Mouse (Mus musculus): ENCODE data around the gene 2310034G01Rik.
A peak's percentile ranks its signal among the peaks of the same experiment; 100 is the strongest.

Gene 2310034G01Rik

DNA sequence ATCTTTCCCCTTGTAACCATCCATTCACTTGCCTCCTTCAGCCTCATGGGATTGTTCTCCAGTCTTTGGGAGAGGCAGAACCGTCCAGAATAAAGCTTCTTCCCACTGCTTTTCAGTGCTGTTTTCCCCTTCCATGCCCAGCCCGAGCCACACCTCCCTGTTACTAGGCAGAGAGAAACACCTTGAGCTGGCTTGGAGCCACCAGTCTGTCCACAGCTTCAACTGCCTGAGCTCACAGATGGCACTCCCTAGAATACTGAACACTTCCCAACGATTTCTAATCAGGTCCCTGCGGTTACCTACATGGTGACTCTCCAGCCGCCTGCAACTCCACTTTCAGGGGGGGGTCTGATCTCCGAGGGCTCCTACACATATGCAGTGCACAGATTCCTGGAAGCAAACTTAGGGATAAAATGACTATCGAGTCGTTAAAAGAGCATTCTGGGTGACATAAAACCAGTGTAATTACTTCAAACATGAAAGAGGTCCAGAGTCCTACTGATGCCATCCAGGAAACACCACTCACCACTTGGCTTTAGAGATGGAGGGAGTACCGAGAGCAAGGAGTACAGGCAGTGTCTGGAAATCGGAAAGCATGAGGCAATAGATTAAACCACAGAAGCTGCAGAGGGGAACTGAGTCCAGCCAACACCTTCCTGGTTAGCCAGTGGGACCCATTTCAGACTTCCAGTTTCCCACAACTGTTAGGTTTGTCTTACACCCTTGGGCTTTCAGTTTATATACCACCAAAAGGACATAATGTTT lies at the start of gene 2310034G01Rik:
2310034G01Rik (minus strand) TSS at position 135 of the 765 bp plus-strand sequence.
- no peak for DNase-seq (ENCODE audit: low read depth in 2 of 2, low spot score in 2 of 2)

DNA sequence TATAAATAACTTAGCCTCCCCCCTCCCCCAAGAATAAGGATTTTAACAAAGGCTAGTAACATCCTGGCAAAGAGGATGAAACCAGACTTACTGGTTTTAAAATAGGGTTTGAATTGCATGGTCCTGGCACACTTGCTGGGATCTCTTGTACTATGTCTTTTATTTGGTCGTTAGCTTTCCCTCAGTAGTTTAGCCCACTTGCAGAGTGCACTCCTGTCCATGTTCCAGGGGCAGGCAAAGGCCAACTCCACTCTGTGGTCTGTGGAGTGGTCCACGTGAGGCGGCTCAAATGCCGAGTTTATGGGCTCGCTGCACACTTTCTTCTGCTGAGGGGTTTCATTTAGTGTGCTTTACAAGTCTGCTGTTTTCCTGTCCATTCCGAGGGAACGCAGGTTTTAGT lies 49.8 kb upstream of the 2310034G01Rik start:
- DNase-seq (ENCODE audit: low read depth in 2 of 2, low spot score in 2 of 2): no peak

DNA sequence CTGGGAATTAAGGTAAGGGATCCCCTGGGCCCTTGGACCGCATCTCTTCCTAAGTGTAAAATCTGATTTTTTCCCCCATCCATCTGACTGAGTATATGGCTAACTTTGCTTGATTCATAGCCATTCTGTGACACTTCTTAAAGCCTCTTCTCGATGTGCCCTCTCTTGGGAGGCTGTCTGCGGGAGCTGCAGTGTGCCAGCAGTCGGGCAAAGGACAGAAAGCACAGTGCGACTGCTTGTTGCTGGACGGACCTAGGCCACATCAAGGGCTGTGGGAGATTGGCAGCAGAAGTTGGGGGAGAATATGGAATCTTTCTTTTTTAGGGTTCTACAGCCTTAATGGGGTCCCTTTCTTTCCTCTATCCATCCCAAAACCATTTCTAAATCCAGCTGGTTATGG lies 49.3 kb upstream of the 2310034G01Rik start:
- DNase-seq (ENCODE audit: low read depth in 2 of 2, low spot score in 2 of 2): no peak

DNA sequence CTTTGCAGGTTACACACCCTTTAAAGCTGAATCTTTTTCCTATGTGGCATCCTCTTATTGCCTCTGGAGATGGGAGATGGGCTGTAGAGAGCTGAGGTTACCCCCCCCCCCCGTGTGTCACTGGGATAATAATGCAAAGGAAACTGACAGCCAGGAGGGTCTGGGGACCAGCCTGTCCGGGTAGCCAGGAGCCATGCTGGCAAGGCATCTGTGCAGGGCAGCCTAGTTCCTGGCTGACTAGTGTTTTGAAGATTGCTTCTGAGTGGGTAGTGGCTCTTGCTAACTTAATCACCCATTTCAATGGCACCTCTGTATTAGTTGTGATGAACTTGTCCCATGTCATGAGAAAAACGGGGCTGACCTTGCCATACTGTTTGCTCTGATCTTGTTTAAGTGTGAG lies 48.3 kb upstream of the 2310034G01Rik start:
- no peak for DNase-seq (ENCODE audit: low read depth in 2 of 2, low spot score in 2 of 2)

DNA sequence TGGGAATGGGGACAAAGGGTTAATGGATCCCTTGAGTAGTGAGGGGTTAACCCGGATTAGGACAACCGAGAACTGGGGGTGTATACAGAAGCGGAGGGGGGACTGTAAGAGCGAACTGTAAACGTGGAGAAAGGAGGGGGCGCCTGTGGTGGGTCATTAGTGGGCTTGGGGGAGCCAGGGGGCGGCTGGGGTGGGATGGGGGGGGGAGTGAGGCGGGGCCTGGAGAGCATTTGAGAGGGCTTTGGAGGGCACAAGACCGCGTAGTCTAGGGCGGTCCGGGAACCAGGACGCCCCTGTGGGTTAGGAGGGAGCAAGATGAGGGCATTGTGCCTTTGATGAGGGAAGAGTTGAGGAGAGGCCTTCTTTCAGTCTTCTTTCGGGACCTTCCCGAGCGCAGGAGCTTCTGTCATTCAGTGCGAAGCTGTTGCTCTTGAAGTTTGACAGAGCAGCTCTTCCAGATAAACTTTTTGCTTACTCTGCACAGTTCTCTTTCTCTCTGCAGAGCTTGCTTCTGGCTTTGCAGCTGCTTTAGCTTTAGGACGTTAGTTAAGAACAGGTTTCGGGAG lies 47.4 kb upstream of the 2310034G01Rik start:
- peak in 1 of 2 experiments; percentile 11 for DNase-seq (ENCODE audit: low read depth in 2 of 2, low spot score in 2 of 2)

DNA sequence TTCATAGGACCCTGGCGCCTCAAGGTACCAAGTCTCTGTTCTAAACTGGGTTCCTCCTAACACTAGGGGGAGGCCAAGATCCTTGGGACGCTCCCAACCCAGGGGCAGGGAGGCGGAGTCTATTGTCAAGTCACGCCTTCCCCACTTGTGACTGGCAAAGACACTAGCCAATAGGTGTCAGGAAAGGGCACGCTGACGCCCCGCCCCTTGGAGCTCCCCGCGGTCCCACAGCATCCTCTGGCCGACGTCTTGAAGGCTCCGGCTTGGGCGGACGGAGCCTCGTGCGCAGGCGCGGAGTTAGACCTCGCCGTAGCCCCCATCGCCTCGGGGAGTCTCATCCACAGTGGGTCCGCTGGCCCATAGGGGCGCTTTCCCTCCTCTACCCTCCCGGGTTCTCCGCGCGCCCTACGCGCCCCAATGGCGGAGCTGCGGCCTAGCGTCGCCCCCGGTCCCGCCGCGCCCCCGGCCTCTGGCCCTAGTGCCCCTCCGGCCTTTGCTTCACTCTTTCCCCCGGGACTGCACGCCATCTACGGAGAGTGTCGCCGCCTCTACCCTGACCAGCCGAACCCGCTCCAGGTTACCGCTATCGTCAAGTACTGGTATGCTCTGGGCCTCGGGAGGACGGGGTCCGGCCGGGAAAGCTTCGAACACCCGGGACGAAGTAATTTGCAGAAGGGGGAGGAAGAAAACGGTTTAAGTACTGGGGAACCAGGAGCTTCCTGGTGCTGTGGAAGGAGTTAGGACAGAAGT lies 46.8 kb upstream of the 2310034G01Rik start, which contains the start of gene Sufu:
Sufu (plus strand) TSS at position 211 of the 750 bp plus-strand sequence.
- DNase-seq (ENCODE audit: low read depth in 2 of 2, low spot score in 2 of 2): peak; percentile 95 to 98

DNA sequence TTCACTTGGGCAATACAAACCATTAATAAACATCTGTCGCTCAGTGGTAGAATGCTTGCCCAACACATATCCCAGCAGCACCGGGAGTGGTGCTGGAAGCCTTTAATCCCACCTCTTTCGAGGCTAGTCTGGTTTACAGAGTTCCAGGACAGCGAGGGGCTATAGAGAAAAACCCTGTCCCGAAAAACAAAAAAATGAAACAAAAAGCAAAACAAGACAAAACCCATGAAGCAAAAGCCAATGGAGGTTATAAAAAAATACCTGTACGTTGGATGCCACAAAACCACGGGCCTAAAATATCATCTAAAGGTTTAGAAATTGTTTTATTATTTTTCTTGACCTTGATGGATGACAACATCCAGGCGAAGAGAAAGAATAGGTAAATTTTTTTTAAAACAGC lies 46.0 kb upstream of the 2310034G01Rik start:
- no peak for DNase-seq (ENCODE audit: low read depth in 2 of 2, low spot score in 2 of 2)

DNA sequence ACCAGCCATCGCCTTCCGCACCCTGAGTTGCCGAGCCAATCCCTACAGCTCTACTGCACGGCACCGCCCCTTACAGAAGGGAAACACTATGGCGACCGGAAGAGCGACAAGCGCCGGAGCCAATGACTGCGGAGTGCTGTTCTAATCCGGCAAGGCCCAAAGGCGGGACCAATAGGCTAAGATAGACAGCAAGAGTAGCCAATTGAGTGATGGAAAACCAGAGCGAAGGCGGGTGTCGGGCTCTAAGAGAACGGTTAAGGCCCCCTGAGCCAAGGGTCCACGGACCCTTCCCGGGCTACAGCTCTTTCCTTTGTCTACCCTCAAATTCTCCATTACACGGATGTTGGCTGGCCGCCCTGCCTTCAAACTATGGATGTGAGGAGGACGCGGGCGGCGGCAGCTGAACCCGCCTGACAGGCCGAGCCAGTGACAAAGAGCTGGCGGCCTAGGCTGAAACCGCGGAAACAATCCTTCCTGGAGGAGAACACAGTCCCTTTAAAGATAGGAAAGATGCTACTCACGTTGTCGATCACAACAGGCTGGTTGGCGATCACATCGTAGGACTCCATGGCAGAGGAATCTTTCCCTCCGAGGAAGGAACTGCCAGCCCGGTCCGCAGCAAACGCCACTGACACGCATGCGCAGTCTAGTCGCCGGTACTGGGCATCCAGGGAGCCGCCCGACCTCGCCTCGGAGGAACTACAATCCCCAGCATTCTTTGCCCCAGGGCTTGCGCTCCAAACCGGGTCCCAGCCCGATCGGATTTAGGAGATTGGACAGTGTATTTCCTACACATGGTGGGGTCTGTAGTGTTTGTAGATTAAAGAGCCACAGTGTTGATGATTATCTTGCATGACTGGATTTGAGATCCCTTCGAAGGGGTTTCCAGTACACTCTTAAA lies 45.3 kb upstream of the 2310034G01Rik start, which contains the start of gene Actr1a:
Actr1a (minus strand) TSS at position 640 of the 901 bp plus-strand sequence.
- peak; percentile 94 to 97 for DNase-seq (ENCODE audit: low read depth in 2 of 2, low spot score in 2 of 2)

DNA sequence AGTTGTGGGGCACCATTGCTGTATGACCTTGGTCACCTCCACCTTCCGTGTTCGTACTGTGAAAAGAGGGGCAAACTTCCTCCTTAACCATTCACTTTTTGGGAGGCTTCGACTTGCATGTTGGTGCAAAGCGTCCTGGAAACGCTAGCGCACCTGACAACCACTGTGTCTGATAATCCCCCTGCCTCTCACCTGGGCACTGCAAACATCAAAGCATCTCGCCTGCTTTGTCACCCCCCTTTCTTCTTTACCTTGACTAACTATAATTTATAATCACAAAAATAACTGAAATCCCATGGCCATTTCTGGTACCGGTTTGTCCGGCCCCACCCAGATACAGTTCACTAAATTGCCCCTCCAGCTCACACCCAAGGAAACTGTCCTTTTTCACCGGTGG lies 44.6 kb upstream of the 2310034G01Rik start:
- no peak for DNase-seq (ENCODE audit: low read depth in 2 of 2, low spot score in 2 of 2)

DNA sequence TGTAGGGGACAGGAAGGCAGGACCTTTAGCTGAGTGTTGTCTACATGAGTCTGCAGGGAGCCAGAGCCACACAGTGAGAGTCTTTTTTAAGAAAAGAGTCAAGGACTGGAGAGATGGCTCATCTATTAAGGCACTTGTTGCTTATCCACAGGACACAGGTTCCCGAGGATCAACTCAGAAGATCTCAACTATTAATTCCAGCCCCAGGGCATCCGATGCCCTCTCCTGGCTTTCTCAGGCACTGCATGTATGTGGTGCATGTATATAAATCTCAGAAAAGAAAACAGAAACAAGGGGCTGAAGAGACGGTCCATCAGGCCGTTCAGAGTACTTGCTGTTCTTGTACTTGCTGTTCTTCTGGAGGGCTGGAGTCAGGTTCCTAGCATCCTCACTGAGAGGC lies 41.9 kb upstream of the 2310034G01Rik start:
- DNase-seq (ENCODE audit: low read depth in 2 of 2, low spot score in 2 of 2): peak in 1 of 2 experiments; percentile 45

DNA sequence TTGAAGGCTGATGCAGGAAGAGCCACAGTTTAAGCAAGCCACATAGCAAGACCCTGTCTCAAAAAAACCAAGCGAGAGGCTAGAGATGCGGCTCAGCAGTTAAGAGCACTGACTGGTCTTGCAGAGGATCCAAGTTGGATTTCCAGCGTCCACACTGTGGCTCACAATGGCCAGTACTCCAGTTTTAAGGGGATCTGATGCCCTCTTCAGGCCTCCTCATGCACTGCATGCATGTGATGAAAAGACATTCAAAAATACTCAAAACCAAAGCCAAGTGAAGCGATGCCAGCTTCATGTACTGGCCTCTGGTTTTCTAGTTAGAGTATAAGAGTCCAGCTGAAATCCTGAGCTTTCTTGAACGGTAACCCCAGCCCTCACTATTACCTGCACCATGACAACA lies 39.8 kb upstream of the 2310034G01Rik start:
- DNase-seq (ENCODE audit: low read depth in 2 of 2, low spot score in 2 of 2): no peak

DNA sequence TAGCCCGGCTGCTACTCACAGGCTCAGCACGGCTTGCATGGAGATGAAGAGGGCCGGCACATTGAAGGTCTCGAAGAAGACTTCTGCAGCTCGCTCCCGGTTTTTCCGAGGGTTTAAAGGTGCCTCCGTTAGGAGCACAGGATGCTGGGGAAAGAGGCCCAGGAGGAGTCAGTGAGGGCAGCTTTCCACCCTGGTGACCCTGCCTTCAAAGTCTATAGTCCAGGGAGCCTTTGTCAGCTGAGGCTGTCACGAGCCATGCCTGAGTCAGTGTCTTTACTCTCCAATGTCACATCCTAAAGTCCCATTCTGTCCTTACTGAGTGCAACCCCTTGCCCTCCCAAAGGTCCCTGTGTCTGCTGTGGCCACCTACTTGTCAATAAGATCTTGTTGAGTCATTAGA lies 32.2 kb upstream of the 2310034G01Rik start:
- DNase-seq (ENCODE audit: low read depth in 2 of 2, low spot score in 2 of 2): no peak

DNA sequence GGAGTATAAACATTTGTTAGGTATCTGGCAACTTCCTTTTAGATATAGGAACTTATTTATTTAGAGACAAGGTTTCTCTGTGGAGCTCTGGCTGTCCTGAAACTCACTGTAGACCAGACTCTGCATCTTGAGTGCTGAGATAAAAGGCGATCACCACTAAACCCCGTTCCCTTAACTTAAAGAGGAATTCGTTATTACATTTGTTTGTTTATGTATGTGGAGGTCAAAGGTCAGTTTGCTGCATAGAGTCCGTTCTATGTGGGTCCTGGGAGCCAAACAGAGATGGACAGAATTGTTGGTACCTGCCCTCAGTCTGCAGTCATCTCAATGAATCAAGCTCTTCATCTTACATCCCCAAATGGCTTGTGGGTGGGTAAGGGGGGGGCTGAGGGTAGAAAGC lies 25.8 kb upstream of the 2310034G01Rik start:
- DNase-seq (ENCODE audit: low read depth in 2 of 2, low spot score in 2 of 2): no peak

DNA sequence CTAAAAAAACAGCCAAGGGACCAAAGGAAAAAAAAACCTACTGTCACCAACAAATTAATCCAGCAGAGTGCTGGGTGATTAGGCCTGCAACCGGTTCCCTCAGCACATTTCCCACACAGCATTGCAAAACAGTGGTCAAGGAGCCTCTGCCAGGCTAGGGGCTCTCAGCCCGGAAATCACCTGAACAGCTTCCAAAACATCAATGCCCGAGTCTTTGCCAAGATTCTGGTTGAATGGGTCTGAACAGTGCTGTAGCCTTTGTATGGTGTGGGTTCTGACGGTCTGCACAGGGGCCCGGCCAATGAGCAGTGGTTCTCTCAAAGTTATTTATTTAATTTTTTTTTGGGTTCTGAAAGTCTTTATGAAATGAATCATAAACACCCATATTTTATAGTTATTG lies 25.4 kb upstream of the 2310034G01Rik start:
- no peak for DNase-seq (ENCODE audit: low read depth in 2 of 2, low spot score in 2 of 2)

DNA sequence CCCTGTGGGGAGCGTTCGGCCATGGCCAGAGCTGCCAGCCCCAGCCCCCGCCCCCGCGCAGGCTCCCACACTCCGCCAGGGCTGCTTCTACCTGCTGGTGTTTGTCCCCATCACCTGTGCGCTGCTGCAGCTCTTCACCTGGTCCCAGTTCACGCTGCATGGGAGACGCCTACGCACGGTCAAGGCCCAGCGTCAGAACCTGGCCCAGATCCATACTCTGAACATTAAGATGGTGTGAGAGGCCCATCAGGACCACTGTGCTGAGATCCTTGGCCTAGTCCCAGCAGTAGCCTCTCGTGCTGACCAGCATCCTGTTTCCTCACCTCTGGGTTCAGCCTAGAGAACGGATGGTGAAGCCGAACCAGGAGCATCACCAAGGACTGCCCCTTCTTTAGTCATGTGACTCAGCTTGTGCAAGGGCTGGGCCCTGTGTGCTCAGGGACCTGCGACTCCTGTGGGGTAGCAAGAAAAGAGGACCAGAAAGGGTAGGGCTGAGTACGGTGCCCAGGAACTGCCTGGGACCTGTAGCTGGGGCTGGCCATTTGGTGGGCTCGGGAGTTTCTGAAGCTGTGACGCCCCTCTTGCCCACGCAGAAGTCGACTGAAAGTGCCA lies 24.5 kb upstream of the 2310034G01Rik start:
- no peak for DNase-seq (ENCODE audit: low read depth in 2 of 2, low spot score in 2 of 2)

DNA sequence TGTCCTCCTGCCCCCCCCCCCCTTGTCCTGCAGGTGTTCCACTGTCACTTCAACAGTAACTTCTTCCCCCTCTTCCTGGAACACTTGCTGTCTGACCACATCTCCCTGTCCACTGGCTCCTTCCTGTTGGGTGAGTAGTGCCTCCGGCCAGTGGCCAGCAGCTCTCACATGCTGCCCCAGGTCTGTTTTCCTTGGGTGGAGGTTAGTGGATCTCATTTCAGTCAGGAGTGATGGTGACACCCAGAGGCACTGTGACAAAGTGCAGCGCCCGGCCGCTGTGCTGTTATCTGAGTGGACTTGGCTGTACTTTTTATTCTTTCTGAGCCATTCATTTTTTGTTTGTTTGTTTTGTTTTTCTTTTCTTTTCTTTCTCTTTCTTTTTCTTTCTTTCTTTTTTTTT lies 19.1 kb upstream of the 2310034G01Rik start:
- no peak for DNase-seq (ENCODE audit: low read depth in 2 of 2, low spot score in 2 of 2)

DNA sequence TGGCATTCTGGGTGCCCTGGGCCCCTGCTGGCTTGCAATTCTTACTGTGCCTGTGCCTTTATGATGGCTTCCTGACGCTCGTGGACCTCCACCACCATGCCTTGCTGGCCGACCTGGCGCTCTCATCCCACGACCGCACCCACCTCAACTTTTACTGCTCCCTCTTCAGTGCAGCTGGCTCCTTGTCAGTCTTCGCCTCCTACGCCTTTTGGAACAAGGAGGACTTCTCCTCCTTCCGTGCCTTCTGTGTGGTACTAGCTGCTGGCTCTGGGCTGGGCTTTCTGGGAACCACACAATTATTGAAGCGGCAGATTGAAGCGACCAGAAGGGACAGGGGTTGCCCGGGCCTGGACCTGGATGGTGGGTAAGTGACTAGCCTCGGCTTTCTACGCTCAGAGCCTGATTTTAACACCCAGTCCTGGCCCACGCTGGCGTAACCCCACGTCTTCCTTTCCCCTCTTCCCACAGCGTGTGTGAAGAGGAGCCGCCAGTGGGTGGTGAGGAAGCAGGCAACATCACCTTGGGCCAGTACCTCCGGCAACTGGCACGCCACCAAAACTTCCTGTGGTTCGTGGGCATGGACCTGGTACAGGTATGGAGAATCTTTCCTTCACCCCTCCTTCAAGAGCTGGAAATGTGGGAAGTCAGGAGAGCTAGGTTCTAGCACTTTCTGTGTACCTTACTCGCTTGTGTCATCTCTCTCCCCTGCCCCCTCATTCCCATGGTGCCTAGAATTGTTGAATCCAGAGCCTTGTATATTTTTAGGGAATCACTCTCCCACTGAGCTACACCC lies 17.9 kb upstream of the 2310034G01Rik start:
- DNase-seq (ENCODE audit: low read depth in 2 of 2, low spot score in 2 of 2): no peak

DNA sequence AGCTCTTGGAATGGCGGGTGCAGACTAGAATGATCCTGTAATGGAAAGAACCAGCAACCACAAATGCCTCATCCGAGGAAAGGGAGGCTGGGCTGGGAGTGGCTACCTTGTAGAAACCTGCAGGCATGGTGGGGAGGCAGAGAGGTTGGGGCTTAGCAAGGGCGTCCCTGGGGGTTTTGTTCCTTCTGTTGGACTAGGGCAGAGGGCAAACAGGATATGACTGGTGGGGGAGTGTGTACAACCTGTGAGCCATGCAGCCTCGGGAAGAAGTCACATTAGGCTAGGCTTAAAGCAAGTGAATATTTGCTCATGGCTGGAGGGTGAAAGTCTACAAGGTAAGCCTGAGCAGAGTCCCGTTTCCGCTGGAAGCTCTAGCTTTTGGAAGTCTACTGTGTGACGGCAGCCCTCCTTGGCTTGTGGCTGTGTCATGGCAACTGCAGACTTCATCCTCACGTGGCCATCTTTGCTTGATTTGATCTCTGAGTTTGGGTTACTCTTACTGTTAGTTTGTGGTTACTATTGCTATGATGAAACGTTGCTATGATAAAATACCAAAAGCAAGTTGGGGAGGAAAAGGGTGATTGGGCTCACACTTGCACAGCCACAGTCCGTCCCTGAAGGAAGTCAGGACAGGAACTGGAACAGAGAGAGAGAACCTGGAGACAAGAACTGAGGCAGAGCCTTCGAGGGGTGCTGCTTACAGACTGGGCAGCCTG lies 13.3 kb upstream of the 2310034G01Rik start:
- DNase-seq (ENCODE audit: low read depth in 2 of 2, low spot score in 2 of 2): no peak

DNA sequence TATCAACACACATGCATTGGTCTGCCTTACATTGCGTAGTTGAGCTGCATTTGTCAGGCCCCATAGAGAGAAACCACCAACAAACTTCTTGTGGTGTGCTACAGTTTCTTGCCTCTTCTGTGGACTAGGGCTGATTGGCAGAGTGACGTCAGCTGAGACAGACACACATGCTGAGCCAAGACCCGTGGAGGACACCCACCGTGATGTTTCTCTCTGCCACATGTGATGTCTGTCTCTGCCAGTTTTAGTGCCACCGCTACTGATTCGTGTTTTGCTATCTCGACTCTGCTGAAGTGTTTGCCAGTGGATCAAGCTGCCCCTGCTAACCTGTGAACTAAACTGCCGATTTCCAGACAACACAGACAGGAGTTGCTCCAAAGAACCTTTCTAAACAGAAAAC lies 12.0 kb upstream of the 2310034G01Rik start:
- no peak for DNase-seq (ENCODE audit: low read depth in 2 of 2, low spot score in 2 of 2)
